Mouse (Mus musculus) ES-E14 (cell line): ENCODE measurements around the gene Cgnl1. TPM values are rescaled to one million over a fixed set of nuclear protein-coding genes. Genes with fewer than 3 reads are reported as not detected.

Experiments used
- DNase-seq: peaks from one replicate; pipeline ENCODE4 v3.0.0-alpha.2; 2013; ENCODE audit warnings: low read depth, low spot score
- H3K27ac ChIP-seq: 2 replicates; pipeline ENCODE4 v1.5.1; 2012; ENCODE audit warnings: low read depth, mild to moderate bottlenecking, low read length, moderate library complexity, mixed read lengths; ENCODE audit not compliant: poor library complexity, insufficient read depth, severe bottlenecking
- H3K36me3 ChIP-seq: 2 replicates; pipeline ENCODE4 v1.6.1; 2012; ENCODE audit warnings: mild to moderate bottlenecking, low read length, moderate library complexity, mixed read lengths; ENCODE audit not compliant: control insufficient read depth, poor library complexity, insufficient read depth, severe bottlenecking
- H3K4me1 ChIP-seq, 2 experiments: fragments of 150-350 bp in 1 of 2; sonication (generic) in 1 of 2; 2 replicates each; pipeline ENCODE4 v1.6.1; 2012; ENCODE audit warnings: low read length in 2 of 2, mild to moderate bottlenecking in 1 of 2, mixed read lengths in 1 of 2; ENCODE audit not compliant: control insufficient read depth in 2 of 2, insufficient read depth in 2 of 2, poor library complexity in 1 of 2
- H3K4me3 ChIP-seq, 2 experiments: fragments of 150-350 bp in 1 of 2; sonication (generic) in 1 of 2; 2 replicates each; pipeline ENCODE4 v1.5.1; 2012; ENCODE audit warnings: low read length in 2 of 2, low read depth in 1 of 2, mild to moderate bottlenecking in 1 of 2, mixed read lengths in 1 of 2; ENCODE audit not compliant: insufficient read depth in 1 of 2, poor library complexity in 1 of 2, severe bottlenecking in 1 of 2
- H3K9ac ChIP-seq: 2 replicates; pipeline ENCODE4 v1.6.1; 2012; ENCODE audit warnings: low read depth, mild to moderate bottlenecking, low read length, mixed read lengths; ENCODE audit not compliant: poor library complexity, insufficient read depth, severe bottlenecking
- H3K9me3 ChIP-seq: fragments of 150-350 bp; sonication (generic); 2 replicates; pipeline ENCODE4 v1.6.1; 2012; ENCODE audit warnings: low read depth, mild to moderate bottlenecking, low read length; ENCODE audit not compliant: control insufficient read depth, insufficient read depth
- CHD2 ChIP-seq: IDR thresholded peaks from 2 replicates; pipeline ENCODE4 v1.6.1; 2014; ENCODE audit warnings: mild to moderate bottlenecking, low read depth, low read length, inconsistent platforms
- HCFC1 ChIP-seq: IDR thresholded peaks from 2 replicates; pipeline ENCODE4 v1.6.1; 2012; ENCODE audit warnings: low read length, inconsistent platforms, borderline replicate concordance; ENCODE audit not compliant: insufficient read depth
- MAFK ChIP-seq: IDR thresholded peaks from 2 replicates; pipeline ENCODE4 v1.6.1; 2014; ENCODE audit warnings: mild to moderate bottlenecking, low read depth, low read length, inconsistent platforms; ENCODE audit not compliant: insufficient read depth
- ZC3H11A ChIP-seq: IDR thresholded peaks from 2 replicates; pipeline ENCODE4 v1.6.1; 2012; ENCODE audit warnings: low read depth, mild to moderate bottlenecking, inconsistent platforms, low read length, borderline replicate concordance
- ZNF384 ChIP-seq: IDR thresholded peaks from 2 replicates; pipeline ENCODE4 v1.6.1; 2012; ENCODE audit warnings: low read depth, low read length, inconsistent platforms
- in situ Hi-C, 2 experiments: fragments of 600-800 bp; cut with MboI; formaldehyde crosslinking; loops; one replicate each; pipeline ENCODE4 v1.15.1; 2025; ENCODE audit warnings: low sequenced_read_pairs in 2 of 2, inconsistent platforms in 1 of 2; ENCODE audit not compliant: unreplicated experiment in 2 of 2
- total RNA-seq: library from RNA; depleted of rRNA; stranded (reverse); fragments of 300-350 nt; gene quantifications from 2 replicates; pipeline ENCODE4 v1.2.3, GENCODE M21; 2012

Gene Cgnl1
- total RNA-seq, 1 experiment: 45.9 TPM

DNA sequence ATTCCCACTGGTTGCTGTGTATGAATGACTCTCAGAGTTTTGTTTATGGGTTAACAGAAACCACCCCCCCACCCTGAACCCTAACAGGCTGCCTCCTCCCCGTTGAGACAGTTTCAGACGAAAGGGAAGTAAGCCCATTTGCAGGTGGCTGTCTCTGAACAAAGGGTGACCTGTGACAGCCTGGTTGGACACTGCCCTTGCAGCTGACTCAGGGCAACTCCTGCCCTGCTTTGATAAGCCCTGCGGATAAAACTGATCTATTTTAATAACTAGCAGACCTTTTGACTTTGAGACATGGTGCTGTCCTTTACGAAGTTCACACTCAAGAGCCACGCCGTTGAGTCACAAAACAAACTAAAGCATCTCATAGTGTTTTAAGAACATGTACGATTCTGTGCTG, 181.6 kb downstream of the Cgnl1 start:
- Histone ChIP-seq H3K4me3 (no peak overlapping the region), H3K36me3 (no peaks in the 10 kb centered on the region), H3K9me3 (no peaks in the 10 kb centered on the region), H3K27ac (no peak overlapping the region), H3K4me1 (peaks cover 0 to 3% of the 10 kb centered on the region in 2 experiments; a peak in 1 of 4 replicates), H3K9ac (no peak overlapping the region)
- TF ChIP-seq HCFC1: no peak
- TF ChIP-seq CHD2: no peak
- TF ChIP-seq MAFK: no peak
- no peak for TF ChIP-seq ZC3H11A
- no peak for TF ChIP-seq ZNF384
- in situ Hi-C loops: no loop called here
- DNase-seq: no peak

DNA sequence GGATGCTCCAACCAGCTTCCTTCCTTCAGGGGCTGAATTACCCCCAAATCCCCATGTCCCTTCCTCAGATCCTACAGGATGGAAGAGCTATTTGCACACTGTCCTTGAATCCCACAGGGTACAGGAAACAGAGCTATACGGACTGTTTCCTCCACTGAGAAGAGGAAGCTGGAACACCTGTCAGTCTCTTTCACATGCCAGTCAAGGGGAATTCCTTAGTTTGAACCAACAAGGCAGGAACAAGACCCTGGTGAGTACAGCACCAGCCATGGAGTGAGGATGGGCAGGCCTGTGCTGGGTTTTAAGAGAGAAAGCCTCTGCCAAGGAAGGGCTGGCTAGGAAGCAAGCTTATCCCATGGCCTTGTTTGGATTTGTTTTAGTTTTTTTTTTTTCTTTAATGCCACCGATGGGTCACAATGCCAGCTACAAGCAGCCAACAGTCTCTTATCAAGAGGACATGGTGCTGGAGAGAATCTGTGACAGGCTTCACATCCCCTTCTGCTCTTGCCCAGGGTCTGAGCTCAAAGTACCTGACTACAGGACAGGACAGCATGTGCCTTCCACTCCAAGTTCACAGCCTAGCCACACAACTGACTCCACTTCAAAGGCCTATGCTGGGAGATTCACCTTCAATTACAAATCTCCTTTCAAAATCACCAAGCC, 182.3 kb downstream of the Cgnl1 start:
- TF ChIP-seq ZC3H11A (no peak), HCFC1 (no peak), ZNF384 (no peak), MAFK (no peak), CHD2 (no peak)
- H3K9me3 ChIP-seq: no peaks in the 10 kb centered on the region
- DNase-seq: no peak
- in situ Hi-C loops: no loop called here
- no peaks in the 10 kb centered on the region for H3K36me3 ChIP-seq
- H3K4me3 ChIP-seq: no peak overlapping the region
- no peak overlapping the region for H3K27ac ChIP-seq
- no peak overlapping the region for H3K9ac ChIP-seq
- H3K4me1 ChIP-seq: peaks cover 0 to 3% of the 10 kb centered on the region in 2 experiments; a peak in 1 of 4 replicates

DNA sequence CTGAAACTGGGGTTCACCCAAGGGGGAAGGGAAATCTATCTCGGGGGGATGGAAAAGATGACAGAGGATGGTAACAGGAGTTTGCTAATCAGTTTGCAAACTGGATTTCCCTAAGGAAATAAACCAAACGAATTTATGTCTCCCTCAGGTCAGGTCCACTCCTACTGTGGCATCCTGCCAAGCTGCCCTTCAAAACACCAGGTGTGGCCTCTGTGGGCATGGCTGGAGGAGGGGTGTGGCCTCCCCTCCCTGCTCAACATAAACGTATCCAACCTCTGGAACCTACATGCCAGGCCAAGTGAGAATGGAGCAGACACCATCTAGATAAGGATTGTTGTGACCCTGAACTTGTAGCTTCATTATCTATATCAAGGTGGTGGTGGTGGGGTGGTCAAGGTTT, 185.0 kb downstream of the Cgnl1 start:
- DNase-seq: no peak
- in situ Hi-C loops: no loop called here
- Histone ChIP-seq H3K4me1 (no peaks in the 10 kb centered on the region), H3K9me3 (no peaks in the 10 kb centered on the region), H3K36me3 (no peaks in the 10 kb centered on the region), H3K9ac (no peak overlapping the region), H3K4me3 (no peak overlapping the region), H3K27ac (no peak overlapping the region)
- TF ChIP-seq MAFK (no peak), HCFC1 (no peak), CHD2 (no peak), ZNF384 (no peak), ZC3H11A (no peak)

- H3K9me3 ChIP-seq: no peaks in the 10 kb centered on the region
- TF ChIP-seq ZC3H11A (no peak), HCFC1 (no peak), MAFK (no peak), ZNF384 (no peak), CHD2 (no peak)
- no peak for DNase-seq
- no peak overlapping the region for H3K9ac ChIP-seq
- no peaks in the 10 kb centered on the region for H3K36me3 ChIP-seq
- H3K27ac ChIP-seq: no peak overlapping the region
- H3K4me1 ChIP-seq: no peaks in the 10 kb centered on the region
- in situ Hi-C loops: no loop called here
- no peak overlapping the region for H3K4me3 ChIP-seq
Observed at GRCm38 (mm10) chr9:71582771-71583170, 188.6 kb downstream of the Cgnl1 start.
